Mouse (Mus musculus): Measurements from ENCODE around the gene Icosl. TPM values are rescaled to one million over a fixed set of nuclear protein-coding genes. Genes with fewer than 3 reads are reported as not detected.
"Not testable (repeated sequence)": the region's sequence is repeated elsewhere in the genome, so short reads cannot be mapped to it uniquely, and the experiment has no call there.

The Icosl gene
- polyA plus RNA-seq, 2 experiments from 2014 or later: 8.8 to 19.3 TPM

DNA sequence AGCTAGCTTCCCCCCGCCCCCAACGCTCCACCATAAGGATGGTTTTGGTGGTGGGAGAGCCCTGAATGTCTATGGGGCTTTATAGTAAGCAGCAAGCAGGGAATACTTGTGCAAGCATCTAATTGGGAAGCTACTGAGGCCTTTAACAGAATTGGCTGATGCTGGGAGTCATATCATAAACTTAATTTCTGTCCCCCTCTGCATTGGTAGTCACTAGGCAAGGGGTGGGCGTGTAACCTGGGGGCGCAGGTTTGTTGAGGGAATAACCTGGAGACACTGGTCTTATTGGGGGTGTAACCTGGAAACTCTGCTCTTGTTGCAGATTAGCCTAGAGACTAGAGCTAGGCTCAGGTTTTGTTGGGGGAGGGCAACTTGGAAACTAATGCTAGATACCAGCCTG lies 50.3 kb downstream of the Icosl start:
- no peak for ATAC-seq

DNA sequence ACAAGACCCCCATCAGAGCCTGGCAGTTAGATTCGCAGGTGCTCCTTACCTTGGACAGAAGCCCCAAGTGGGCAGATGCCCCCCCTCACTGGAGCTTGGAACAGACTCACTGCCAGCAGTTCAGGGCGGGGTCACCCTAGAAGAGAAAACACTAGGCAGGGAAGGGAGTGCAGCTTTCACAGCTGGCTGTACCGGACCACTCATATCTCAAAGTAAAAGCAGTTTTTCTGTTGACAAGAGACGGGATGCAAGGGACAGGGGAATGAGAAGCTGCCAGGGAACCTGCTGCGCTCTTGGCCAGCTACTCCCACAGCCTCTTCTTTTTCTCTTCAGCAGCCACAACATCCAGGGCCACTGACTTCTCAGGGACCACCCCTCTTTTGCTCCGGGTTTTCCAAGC lies 55.0 kb downstream of the Icosl start:
- ATAC-seq: not testable (repeated sequence)

DNA sequence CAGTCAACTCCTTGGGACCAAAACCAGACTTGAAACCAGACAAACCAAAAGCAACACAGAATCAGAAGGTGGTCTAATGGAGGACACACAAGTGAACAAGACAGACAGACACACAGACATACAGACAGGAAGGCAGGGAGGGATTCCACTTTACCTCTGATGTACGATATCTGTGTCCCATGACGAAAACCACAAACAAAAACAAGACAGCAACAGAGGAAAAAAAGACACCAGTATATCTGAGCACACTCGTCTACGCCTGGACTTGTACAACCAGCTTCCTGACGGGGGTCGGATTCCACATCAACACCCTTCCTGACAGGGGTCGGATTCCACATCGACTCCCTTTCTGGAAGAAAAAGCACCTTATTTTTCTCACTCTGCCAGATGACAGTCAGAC lies 56.0 kb downstream of the Icosl start:
- ATAC-seq: not testable (repeated sequence)

DNA sequence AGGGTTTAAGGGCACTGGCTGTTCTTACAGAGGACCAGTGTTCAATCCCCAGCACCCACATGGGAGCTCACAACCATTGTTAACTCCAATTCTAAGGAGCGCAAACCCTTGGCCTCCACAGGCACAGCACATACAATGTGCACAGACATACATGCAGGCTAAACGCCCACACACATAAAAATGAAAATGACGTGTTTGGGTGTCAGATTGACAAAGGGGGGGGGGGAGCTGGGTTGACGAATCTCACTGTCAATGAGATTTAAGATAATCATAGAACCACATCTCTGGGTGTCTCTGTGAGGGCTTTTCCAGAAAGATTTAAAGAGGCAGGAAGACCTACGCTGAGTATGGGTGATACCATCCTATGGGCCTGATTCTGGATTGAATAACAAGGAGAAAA lies 57.2 kb downstream of the Icosl start:
- ATAC-seq: no peak

DNA sequence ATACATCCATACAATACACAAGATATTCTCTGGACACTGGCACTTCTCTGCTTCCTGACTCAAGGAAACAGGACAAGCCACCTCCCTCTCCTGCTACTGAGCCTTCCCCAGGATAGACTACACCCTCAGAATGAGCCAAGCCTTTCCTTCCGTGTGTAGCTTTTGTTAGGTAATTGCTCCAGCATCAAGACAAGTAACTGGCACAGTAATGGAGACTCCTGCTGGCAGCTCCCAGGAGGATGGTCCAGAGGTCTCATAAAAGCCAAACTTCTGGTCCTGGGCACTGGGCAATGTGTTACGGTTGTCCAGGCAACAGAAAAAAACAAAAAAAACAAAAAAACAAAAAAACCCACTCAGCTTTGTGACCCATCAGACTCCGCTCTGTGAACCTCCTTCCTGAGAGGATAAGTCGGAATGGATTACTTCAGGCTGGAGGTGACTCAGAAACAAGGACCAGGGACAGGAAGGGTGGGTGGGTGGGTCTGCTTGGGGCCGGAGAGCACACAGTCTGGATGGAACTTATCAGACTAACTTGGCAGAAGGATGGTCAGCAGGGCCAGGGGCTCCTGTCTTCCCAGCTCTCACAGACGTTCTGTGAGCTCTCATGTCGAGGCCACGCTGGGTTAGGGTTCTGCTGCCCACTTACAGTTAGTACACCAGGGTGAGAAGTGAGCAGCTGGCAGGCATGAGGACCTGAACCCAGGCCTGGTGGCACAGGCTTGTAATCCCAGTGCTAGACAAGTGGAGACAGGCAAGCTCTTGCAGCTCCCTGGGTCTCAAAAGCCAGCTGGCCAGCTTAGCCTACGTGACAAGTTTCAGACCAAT lies 58.2 kb downstream of the Icosl start:
- no peak for ATAC-seq

DNA sequence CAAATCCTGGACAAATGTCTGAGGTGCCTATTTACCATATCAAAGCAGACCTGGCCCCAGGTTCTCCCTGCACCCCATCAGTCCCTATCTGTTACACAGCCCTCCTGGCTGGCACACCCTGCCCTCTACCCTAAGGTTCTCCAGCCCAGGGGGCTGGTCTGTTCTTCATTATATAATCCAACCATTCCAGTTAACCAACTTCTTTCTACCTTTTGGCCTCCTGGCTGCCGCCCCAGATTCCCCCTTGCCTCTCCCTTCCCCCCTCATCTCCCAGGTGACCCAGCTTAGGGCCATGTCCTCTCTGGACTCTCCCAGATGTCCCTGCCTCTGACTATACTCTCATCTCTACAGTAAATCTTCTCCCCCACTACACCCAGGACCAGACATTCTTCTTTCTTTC lies 58.8 kb downstream of the Icosl start:
- no peak for ATAC-seq

DNA sequence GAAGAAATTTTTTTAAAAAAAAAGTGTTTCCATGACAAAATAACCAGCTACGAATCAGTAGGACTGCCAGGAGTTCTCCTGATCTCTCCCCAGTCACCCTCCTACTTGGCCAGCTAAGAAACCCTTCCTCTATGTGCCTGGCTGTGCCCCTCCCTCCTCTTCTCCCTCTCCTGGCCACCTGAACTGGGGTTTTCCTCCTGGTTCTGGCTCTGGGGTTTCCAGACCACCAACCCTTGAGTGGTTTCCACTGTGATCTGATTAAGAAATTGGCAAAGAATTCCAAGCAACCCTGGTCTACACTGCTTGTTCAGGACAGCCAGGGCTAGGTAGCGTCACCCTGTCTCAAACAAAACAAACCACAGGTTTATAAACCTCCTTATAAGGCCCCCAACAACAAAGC lies 59.5 kb downstream of the Icosl start:
- no peak for ATAC-seq

DNA sequence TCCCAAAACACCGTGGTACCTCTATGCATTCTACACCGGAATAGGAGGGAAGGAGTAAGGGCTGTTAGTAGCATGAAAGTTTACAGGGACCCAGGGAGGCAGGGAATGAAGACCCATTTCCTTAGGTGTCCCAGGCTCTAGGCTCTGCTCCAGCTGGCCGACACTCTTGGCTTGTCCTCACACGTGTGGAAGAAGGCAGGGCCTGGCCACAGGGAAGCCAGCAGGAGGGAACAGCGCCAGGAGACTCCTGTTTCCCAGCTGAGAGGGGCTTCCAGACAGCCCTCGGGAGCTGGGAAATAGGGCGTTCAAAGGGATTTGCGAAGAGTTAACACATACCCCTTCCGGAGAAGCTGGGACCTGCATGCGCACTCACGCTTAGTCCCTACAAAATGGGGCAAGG lies 60.3 kb downstream of the Icosl start:
- ATAC-seq: no peak

DNA sequence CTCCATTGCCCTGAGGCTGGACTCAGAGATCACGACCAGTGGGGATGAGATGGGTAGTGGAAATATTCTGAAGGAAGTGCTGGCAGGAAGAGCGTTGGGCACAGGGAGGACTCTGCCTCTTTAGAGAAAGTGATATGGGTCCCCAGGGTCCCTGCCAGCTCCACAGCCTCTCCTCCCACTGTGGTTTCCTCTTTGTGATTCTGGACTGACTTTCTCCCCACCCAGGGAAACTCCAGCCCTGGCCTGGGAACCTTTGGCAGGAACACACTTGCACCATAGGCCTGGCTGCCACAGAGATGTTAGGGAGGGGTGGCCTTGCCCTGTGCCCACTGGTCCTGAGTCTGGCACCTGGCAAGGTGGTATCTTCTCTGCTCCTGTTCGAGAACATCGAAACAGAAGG lies 60.9 kb downstream of the Icosl start:
- ATAC-seq: no peak

Other genes starting within 250 kb of the Icosl start
- gene Krtap10-4, start 242.2 kb upstream of the Icosl start, polyA plus RNA-seq (2017; shearing (Covaris generic)): not detected
- not detected for gene Krtap10-10, start 233.4 kb upstream of the Icosl start, polyA plus RNA-seq (2017; shearing (Covaris generic))
- not detected for gene Gm36176, start 222.5 kb upstream of the Icosl start, polyA plus RNA-seq (2017; shearing (Covaris generic))
- gene Gm10318, start 216.4 kb upstream of the Icosl start, polyA plus RNA-seq (2017; shearing (Covaris generic)): not detected
- gene Gm3285, start 207.3 kb upstream of the Icosl start, polyA plus RNA-seq (2017; shearing (Covaris generic)): not detected
- not detected for gene Lrrc3, start 166.8 kb upstream of the Icosl start, polyA plus RNA-seq (2017; shearing (Covaris generic))
- 1 to 10 TPM in 1 of 2 experiments, not detected in 1; 1.2 TPM for gene Trpm2, start 98.7 kb upstream of the Icosl start, polyA plus RNA-seq (2017; shearing (Covaris generic))
- gene 1810043G02Rik, start 90.8 kb upstream of the Icosl start, polyA plus RNA-seq (2017; shearing (Covaris generic)): 10 to 100 TPM in 1 of 2 experiments, 1 to 10 TPM in 1; 5.4 to 13.8 TPM
- gene Pfkl, start 59.2 kb upstream of the Icosl start, polyA plus RNA-seq (2017; shearing (Covaris generic)): 100 to 1,000 TPM in 1 of 2 experiments, 10 to 100 TPM in 1; 60.6 to 118 TPM
- gene Dnmt3l, start 27.4 kb upstream of the Icosl start, polyA plus RNA-seq (2017; shearing (Covaris generic)): not detected
- gene Aire, start 25.7 kb upstream of the Icosl start, polyA plus RNA-seq (2017; shearing (Covaris generic)): under 1 TPM in 1 of 2 experiments, not detected in 1; 0.33 TPM
- 10 to 100 TPM in 1 of 2 experiments, 1 to 10 TPM in 1; 7.5 to 42.9 TPM for gene D10Jhu81e, start 100.5 kb downstream of the Icosl start, polyA plus RNA-seq (2017; shearing (Covaris generic))
- 10 to 100 TPM; 13.4 to 29.5 TPM for gene Pwp2, start 115.8 kb downstream of the Icosl start, polyA plus RNA-seq (2017; shearing (Covaris generic))
- 1 to 10 TPM; 4.9 to 9.0 TPM for gene Trappc10, start 175.3 kb downstream of the Icosl start, polyA plus RNA-seq (2017; shearing (Covaris generic))

All from CD4-positive, CD25-positive, alpha-beta regulatory T cell, adult 4 months (primary cell).